Mouse (Mus musculus): Measurements from ENCODE around the gene Dctn1.

DNA sequence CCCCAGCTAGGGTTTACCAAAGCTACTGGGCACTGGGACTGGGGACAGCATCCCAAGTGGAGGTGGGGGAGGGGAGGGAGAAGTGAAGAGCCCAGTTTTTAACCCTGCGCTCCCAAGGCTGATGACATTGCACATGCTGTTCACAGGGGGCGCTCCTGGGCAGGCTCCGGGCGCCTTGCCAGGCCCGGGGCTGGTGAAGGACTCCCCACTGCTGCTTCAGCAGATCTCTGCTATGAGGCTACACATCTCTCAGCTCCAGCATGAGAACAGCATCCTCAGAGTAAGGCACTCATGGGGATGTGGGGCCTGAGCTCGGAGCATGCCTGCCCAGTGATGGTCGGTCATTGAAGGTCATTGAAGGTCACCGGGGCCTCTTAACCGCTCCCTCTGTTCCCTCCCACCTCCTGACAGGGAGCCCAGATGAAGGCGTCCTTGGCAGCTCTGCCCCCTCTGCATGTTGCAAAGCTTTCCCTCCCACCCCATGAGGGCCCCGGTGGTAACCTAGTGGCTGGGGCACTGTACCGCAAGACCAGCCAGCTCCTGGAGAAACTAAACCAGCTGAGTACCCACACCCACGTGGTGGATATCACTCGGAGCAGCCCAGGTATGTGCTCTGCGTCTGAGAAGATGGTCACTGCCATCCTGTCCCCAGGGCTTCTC lies 31.8 kb downstream of the Dctn1 start:
- no peak for TF ChIP-seq CTCF (IDR thresholded peaks at IDR 0.05; ENCODE audit: low read depth, low read length)
- no peak for TF ChIP-seq POLR2AphosphoS5 (IDR thresholded peaks at IDR 0.05; ENCODE audit: insufficient replicate concordance, low read depth, low read length)

All from G1E (cell line).